Mouse (Mus musculus) heart, adult 9 months (tissue): Measurements from ENCODE around the gene Cd200r3.

ENCODE experiments used
- DNase-seq, 2 experiments: peaks; one replicate each; pipeline ENCODE4 v3.0.0; 2022; ENCODE audit warnings: low spot score in 2 of 2

Cd200r3 gene

GRCm38 (mm10) chr16:44988667-44989357 is 45.3 kb downstream of the Cd200r3 start:
- no peak for DNase-seq

- no peak for DNase-seq
Observed at GRCm38 (mm10) chr16:44993319-44994019, 50.0 kb downstream of the Cd200r3 start.

- DNase-seq, result no peak
Observed at GRCm38 (mm10) chr16:44994206-44994953, 50.9 kb downstream of the Cd200r3 start.

GRCm38 (mm10) chr16:44995111-44995510 is 51.6 kb downstream of the Cd200r3 start:
- no peak for DNase-seq

- peak; percentile 72 for DNase-seq
Observed at GRCm38 (mm10) chr16:44996701-44997100, 53.2 kb downstream of the Cd200r3 start.

DNA sequence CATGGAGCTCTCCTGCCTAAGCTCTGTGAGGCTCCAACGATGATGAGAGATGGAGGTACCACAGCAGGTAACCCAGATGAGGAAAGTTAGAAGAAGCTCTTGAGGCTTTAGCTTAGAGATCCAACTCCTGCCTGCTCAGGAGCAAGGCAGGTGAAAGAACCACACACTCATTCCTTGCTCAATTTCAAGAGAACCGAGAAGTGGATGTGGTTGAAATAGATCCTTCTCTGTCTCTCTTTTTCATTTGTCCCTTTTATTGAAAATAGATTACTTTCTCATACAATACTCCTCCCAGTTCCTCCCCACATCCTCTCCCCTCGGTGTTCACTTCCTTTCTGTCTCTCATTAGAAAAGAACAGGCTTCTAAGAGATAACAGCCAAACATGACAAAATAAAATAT is 56.1 kb downstream of the Cd200r3 start:
- no peak for DNase-seq

- no peak for DNase-seq
Observed at GRCm38 (mm10) chr16:45004443-45004842, 61.0 kb downstream of the Cd200r3 start.

DNA sequence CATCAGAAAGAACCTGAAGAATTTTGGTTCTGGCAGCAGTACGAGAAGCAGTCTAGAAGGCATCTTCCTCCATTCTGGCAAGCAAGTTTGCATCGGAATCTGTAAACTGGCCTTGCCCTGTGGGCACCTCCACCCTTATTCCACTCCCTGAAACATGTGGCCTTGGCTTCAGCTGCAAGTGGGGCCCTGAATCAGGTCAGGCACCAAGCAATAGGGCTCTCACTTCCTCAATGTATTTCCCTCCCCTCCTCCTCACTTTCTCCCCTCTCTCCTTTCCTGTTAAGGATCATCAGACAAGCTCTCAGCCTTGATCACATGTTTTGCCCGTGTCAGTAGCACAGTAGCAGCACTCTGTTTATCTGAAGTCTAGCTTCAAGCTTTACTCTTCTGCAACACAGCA is 61.8 kb downstream of the Cd200r3 start:
- no peak for DNase-seq

- no peak for DNase-seq
Observed at GRCm38 (mm10) chr16:45006971-45007370, 63.5 kb downstream of the Cd200r3 start.

DNA sequence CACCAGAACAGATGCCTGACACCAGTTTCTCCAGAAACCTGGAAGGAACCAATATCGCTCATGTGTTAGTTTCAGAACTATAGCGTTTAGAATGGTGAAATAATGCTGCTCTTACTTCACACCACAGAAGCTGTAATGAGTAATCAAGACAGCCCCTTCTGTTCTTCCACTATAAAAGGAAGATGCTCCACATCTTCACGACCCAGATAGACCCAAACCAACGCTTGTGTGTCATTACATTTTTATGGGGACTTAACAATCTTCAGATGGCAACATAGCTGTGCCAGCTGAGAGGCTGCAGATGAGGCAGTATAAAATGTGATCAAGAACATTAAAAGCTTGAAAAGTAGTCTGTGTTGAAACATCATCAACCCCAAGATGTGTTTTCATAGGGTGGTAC is 64.3 kb downstream of the Cd200r3 start:
- no peak for DNase-seq

DNA sequence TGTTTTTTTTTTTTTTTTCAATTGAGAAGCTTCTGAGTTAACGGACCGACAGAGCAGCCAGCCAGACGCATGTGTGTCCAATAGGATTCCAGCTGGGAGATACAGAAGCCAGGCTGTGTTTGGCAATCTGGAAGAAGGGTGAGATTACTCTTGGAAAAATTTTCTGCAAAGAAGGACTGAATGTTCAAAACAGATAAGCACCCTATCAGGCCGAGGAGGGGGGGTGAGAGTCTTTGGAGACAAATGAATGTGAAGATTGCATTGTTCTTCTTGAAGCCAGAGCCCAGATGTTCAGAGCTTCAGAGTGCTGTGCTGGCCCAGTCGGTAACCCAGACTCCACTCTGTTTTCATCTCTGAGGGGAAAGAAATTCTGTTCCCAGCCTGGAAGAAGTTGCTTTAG is 66.2 kb downstream of the Cd200r3 start:
- peak; percentile 87 for DNase-seq

- peak in 1 of 2 experiments; percentile 75 for DNase-seq
Observed at GRCm38 (mm10) chr16:45015591-45015990, 72.1 kb downstream of the Cd200r3 start.

- DNase-seq, result no peak
Observed at GRCm38 (mm10) chr16:45016488-45016887, 73.0 kb downstream of the Cd200r3 start.

- DNase-seq, result no peak
Observed at GRCm38 (mm10) chr16:45018868-45019267, 75.4 kb downstream of the Cd200r3 start.

DNA sequence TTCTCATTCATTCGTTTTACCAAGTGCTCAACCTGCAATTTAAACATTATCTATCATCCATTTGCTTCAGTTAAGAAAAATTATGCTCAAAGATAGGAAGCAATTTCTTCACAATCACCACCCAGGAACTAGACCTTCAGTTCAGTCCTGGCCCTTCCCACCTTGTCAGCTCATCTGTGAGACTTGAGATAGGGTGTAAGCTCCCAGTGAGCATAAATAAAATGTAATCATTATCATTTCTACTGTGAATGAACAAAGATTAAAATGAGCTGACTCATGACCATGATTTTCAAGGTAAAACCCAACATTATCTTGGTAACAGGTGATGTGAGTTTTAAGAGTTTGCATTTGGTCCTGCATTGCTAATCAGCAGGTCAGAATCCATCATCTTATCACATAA is 76.6 kb downstream of the Cd200r3 start:
- DNase-seq, result no peak

DNA sequence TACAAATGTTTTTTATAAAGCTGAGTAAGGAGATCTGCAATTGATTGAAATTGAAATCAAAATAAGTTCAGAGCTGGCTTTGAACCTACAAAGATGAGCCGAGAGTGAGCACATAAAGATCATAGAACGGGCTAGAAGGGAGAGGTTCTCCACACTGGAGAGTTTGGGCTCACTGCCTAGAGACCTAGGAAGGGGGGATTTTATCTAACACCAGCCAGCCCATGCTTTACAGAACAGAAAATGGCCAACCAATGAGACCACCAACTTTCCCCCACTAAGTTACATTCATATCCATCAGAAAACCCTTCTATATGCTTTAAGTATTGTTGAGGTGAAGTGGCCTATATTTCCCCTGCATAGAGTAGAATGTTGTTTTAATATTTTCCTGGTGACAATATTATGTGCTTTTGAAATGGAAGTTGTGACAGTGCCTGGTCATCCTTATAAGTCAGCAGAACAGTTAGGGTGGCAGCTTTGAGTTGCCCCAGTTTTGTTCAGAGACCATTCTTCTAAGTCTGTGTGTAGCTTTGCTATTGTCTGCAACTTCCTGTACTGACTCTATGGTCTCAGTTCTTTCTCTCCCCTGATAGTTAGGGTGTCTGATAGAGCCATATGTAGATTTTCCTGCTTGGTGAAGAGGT is 77.3 kb downstream of the Cd200r3 start:
- no peak for DNase-seq

- no peak for DNase-seq
Observed at GRCm38 (mm10) chr16:45021443-45021842, 78.0 kb downstream of the Cd200r3 start.

- peak; percentile 20 to 50 for DNase-seq
Observed at GRCm38 (mm10) chr16:45023904-45024303, 80.4 kb downstream of the Cd200r3 start.

GRCm38 (mm10) chr16:45025321-45025720 is 81.8 kb downstream of the Cd200r3 start:
- no peak for DNase-seq

DNA sequence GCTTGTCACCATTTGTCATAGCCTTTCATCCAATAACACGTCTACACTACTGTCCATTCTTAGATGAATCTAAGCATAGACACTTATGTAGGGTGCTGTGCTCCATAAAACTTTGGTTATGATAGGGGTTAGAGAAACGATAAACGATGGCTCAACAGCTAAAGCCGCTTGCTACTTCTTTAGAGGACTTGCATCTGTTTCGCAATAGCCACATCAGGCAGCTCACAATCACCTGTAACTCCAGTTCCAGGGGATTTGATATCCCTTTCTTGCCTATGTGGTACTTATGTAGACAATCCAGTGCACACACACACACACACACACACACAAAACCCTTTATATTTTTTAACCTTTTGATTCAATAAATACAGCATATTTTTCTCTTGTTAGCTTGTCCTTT is 85.6 kb downstream of the Cd200r3 start:
- no peak for DNase-seq

- peak; percentile 41 to 54 for DNase-seq
Observed at GRCm38 (mm10) chr16:45029493-45029892, 86.0 kb downstream of the Cd200r3 start.

DNA sequence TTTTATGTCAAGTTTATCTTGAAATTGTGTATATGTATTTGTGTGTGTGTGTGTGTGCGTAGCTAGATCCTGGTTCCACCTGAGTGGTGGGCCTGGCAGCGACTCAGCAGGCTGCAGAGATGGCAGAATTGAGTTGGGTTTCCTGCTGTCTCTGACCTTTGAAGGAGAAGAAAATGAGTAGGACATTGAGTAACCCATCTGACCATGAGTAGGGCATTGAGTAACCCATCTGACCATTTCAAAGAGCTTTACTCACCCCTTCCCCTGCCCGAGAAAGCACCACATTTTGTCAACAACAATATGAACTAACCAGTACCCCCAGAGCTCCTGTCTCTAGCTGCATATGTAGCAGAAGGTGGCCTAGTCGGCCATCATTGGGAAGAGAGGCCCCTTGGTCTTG is 86.6 kb downstream of the Cd200r3 start:
- no peak for DNase-seq
